Mouse (Mus musculus) kidney, postnatal 0 days (tissue): ENCODE measurements around the gene Olfr314. TPM values are rescaled to one million over a fixed set of nuclear protein-coding genes. Genes with fewer than 3 reads are reported as not detected.
"Not testable (repeated sequence)": the region's sequence is repeated elsewhere in the genome, so short reads cannot be mapped to it uniquely, and the experiment has no call there.

Experiments used
- ATAC-seq: fragments of 200-750 bp; cut with Nextera tagmentation; replicated peaks from 2 replicates; pipeline ENCODE4 v1.8.0; 2017; ENCODE audit warnings: low read depth, moderate number of reproducible peaks, moderate TSS enrichment, moderate library complexity; ENCODE audit not compliant: low FRiP score
- DNase-seq: peaks from one replicate; pipeline ENCODE4 v3.0.0-alpha.2; 2016; ENCODE audit warnings: low spot score
- H3K27ac ChIP-seq: fragments of 300-500 bp; sonication (generic); 2 replicates; pipeline ENCODE4 v1.5.1; 2014; ENCODE audit warnings: mild to moderate bottlenecking
- H3K27me3 ChIP-seq: fragments of 300-500 bp; sonication (generic); 2 replicates; pipeline ENCODE4 v1.6.1; 2014; ENCODE audit warnings: low read length, mixed read lengths; ENCODE audit not compliant: insufficient read depth
- H3K36me3 ChIP-seq: fragments of 300-500 bp; sonication (generic); 2 replicates; pipeline ENCODE4 v1.6.1; 2014; ENCODE audit warnings: low read length, mixed read lengths; ENCODE audit not compliant: insufficient read depth
- H3K4me1 ChIP-seq: fragments of 300-500 bp; sonication (generic); replicated peaks from 2 replicates; pipeline ENCODE4 v1.6.1; 2014; ENCODE audit warnings: antibody characterized with exemption, low read length, mixed read lengths; ENCODE audit not compliant: insufficient read depth
- H3K4me2 ChIP-seq: fragments of 300-500 bp; sonication (generic); 2 replicates; pipeline ENCODE4 v1.6.1; 2014; ENCODE audit warnings: mild to moderate bottlenecking, low read length, moderate library complexity, mixed read lengths
- H3K4me3 ChIP-seq: fragments of 300-500 bp; sonication (generic); replicated peaks from 2 replicates; pipeline ENCODE4 v1.5.1; 2014; ENCODE audit warnings: low read depth, low read length
- H3K9ac ChIP-seq: fragments of 300-500 bp; sonication (generic); 2 replicates; pipeline ENCODE4 v1.6.1; 2014; ENCODE audit warnings: low read depth, low read length
- H3K9me3 ChIP-seq: fragments of 300-500 bp; sonication (generic); replicated peaks from 2 replicates; pipeline ENCODE4 v1.6.1; 2016; ENCODE audit warnings: low read length, inconsistent platforms, mixed read lengths
- CTCF ChIP-seq: IDR thresholded peaks from 2 replicates; pipeline ENCODE4 v1.5.1; 2016; ENCODE audit warnings: antibody characterized with exemption, low read depth, mild to moderate bottlenecking, moderate library complexity
- WGBS: fragments of 180-500 bp; shearing (Covaris S2); extraction: QIAGEN DNeasy Blood & Tissue Kit; methylation state at CpG from one replicate; pipeline ENCODE4 v1.1.7; 2014; 5-methylcytosine and 5-hydroxymethylcytosine counted together
- polyA plus RNA-seq: library from polyadenylated mRNA; unstranded; fragments of >200 nt; fragmentation: Nextera tagmentation; extraction: Ambion mirVana; gene quantifications from 2 replicates; pipeline ENCODE4 v1.2.1, GENCODE M21; 2015

Olfr314 gene
- polyA plus RNA-seq, 1 experiment from 2014 or later, result not detected

DNA sequence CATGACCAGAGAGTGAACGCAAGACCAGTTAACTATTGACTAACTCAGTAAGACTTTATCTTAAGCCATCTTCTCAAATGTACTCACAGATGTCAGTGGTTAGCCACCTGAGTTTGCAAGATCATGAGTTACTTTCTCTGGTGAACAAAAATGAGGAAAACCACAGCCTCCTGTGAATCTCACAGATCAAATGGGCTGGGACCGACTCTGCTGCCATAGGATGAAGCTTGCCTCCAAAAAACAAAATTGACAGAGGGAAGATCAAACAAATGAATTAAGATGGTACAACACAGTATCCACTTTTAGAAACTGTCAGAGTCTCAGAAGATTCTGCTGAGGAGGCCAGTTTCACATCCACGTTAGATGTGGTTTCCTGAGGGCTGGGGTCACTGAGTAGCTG lies 47.0 kb downstream of the Olfr314 start:
- H3K4me3 ChIP-seq, result no peak overlapping the region
- no peaks in the 10 kb centered on the region for H3K9me3 ChIP-seq
- no peak overlapping the region for H3K4me2 ChIP-seq
- no peaks in the 10 kb centered on the region for H3K27me3 ChIP-seq
- H3K4me1 ChIP-seq, result no peaks in the 10 kb centered on the region
- 79% methylated on average over 3 of the region's 3 CpGs for WGBS
- H3K9ac ChIP-seq, result no peak overlapping the region
- H3K27ac ChIP-seq, result no peak overlapping the region
- H3K36me3 ChIP-seq, result no peaks in the 10 kb centered on the region
- DNase-seq (no peak), ATAC-seq (no peak)
- no peak for TF ChIP-seq CTCF

DNA sequence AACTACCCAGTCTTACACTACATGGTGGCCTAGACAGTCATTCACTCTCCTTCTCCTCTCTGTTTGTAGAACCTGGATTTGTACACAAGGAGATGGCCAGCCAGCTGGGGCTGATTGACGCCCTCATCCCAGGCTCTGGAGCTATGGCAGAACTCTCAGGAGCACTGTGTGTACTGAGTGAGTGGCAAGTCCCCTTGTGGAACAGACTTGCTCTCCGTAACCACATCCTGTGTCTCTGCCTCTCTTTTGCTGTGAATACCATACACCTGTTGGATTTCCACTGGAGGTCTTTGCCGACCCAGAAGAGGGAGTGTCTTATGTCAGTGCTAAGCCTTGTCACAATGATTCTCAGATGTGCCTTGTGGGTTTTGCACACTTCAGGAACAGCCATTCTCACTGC lies 49.8 kb downstream of the Olfr314 start:
- not testable (repeated sequence) for H3K4me2 ChIP-seq, H3K4me1 ChIP-seq, ATAC-seq, H3K36me3 ChIP-seq, H3K9ac ChIP-seq, H3K27ac ChIP-seq, DNase-seq, H3K9me3 ChIP-seq, H3K4me3 ChIP-seq, H3K27me3 ChIP-seq
- WGBS, result 83% methylated on average over 3 of the region's 3 CpGs

Other genes starting within 250 kb of the Olfr314 start
- not detected in 2 replicates for gene Olfr330, start 248.1 kb upstream of the Olfr314 start, polyA plus RNA-seq
- gene Olfr329-ps, start 236.5 kb upstream of the Olfr314 start, polyA plus RNA-seq, result not detected in 2 replicates
- gene Olfr328, start 227.3 kb upstream of the Olfr314 start, polyA plus RNA-seq, result not detected in 2 replicates
- gene Olfr224, start 212.4 kb upstream of the Olfr314 start, polyA plus RNA-seq, result not detected in 2 replicates
- not detected in 2 replicates for gene Olfr325, start 205.2 kb upstream of the Olfr314 start, polyA plus RNA-seq
- gene Olfr324, start 187.8 kb upstream of the Olfr314 start, polyA plus RNA-seq, result not detected in 2 replicates
- not detected in 2 replicates for gene 2210407C18Rik, start 166.9 kb upstream of the Olfr314 start, polyA plus RNA-seq
- gene Olfr323, start 152.5 kb upstream of the Olfr314 start, polyA plus RNA-seq, result not detected in 2 replicates
- 0.08 and 0.14 TPM in 2 replicates for gene Trim58, start 142.5 kb upstream of the Olfr314 start, polyA plus RNA-seq
- gene Olfr322, start 124.2 kb upstream of the Olfr314 start, polyA plus RNA-seq, result 0.05 and 0.09 TPM in 2 replicates
- gene Olfr320, start 101.9 kb upstream of the Olfr314 start, polyA plus RNA-seq, result not detected in 2 replicates
- gene Olfr319, start 83.8 kb upstream of the Olfr314 start, polyA plus RNA-seq, result not detected in 2 replicates
- gene Olfr318, start 58.9 kb upstream of the Olfr314 start, polyA plus RNA-seq, result not detected in 2 replicates
- gene Olfr317, start 43.7 kb upstream of the Olfr314 start, polyA plus RNA-seq, result not detected in 2 replicates
- gene Olfr316, start 30.2 kb upstream of the Olfr314 start, polyA plus RNA-seq, result not detected in 2 replicates
- gene Olfr315, start 9.8 kb upstream of the Olfr314 start, polyA plus RNA-seq, result not detected in 2 replicates
- 0.31 and 0.37 TPM in 2 replicates for gene Fam183b, start 19.0 kb downstream of the Olfr314 start, polyA plus RNA-seq
- gene Olfr313, start 32.0 kb downstream of the Olfr314 start, polyA plus RNA-seq, result not detected in 2 replicates
- gene Olfr312, start 46.3 kb downstream of the Olfr314 start, polyA plus RNA-seq, result not detected in 2 replicates
- not detected in 2 replicates for gene Olfr311, start 56.3 kb downstream of the Olfr314 start, polyA plus RNA-seq
- 5.5 and 6.1 TPM in 2 replicates for gene Gm12258, start 64.2 kb downstream of the Olfr314 start, polyA plus RNA-seq
- gene 2810021J22Rik, start 84.3 kb downstream of the Olfr314 start, polyA plus RNA-seq, result 7.2 TPM in 2 replicates
- 3.8 and 4.3 TPM in 2 replicates for gene Zfp39, start 121.3 kb downstream of the Olfr314 start, polyA plus RNA-seq
- 0.16 TPM in 1 of 2 replicates, not detected in the other for gene Btnl10, start 135.0 kb downstream of the Olfr314 start, polyA plus RNA-seq
- 238 and 249 TPM in 2 replicates for gene Rnf187, start 156.0 kb downstream of the Olfr314 start, polyA plus RNA-seq
- 43.9 and 45.8 TPM in 2 replicates for gene Hist3h2ba, start 166.0 kb downstream of the Olfr314 start, polyA plus RNA-seq
- 40.9 and 41.2 TPM in 2 replicates for gene Hist3h2a, start 171.7 kb downstream of the Olfr314 start, polyA plus RNA-seq
- 0.32 and 0.37 TPM in 2 replicates for gene Trim17, start 171.7 kb downstream of the Olfr314 start, polyA plus RNA-seq
- gene Trim11, start 195.1 kb downstream of the Olfr314 start, polyA plus RNA-seq, result 16.3 and 16.7 TPM in 2 replicates